Mouse (Mus musculus): ENCODE results near the gene Ube2v1. TPM values are rescaled to one million over a fixed set of nuclear protein-coding genes. Genes with fewer than 3 reads are reported as not detected.
"Not testable (repeated sequence)": the region's sequence is repeated elsewhere in the genome, so short reads cannot be mapped to it uniquely, and the experiment has no call there.

Ube2v1 gene
- polyA plus RNA-seq, 1 experiment from 2014 or later: 250 TPM

GRCm38 (mm10) chr2:167649290-167650032 is 17.6 kb upstream of the Ube2v1 start:
- Histone ChIP-seq H3K9me3 (no peaks in the 10 kb centered on the region), H3K27ac (no peak overlapping the region), H3K4me1 (0 out of 2 replicates have a peak, but pooled peaks cover 5% of the 10 kb centered on the region), H3K4me2 (no peak overlapping the region), H3K27me3 (replicated peaks) (no peaks in the 10 kb centered on the region), H3K4me3 (replicated peaks) (no peak overlapping the region), H3K36me3 (peaks cover 31% of the 10 kb centered on the region), H3K9ac (no peak overlapping the region)
- ATAC-seq (ENCODE audit: insufficient read depth, low FRiP score, low read depth): no peak
- 82% methylated on average over 12 of the region's 12 CpGs for WGBS

GRCm38 (mm10) chr2:167646411-167646810 is 14.5 kb upstream of the Ube2v1 start:
- H3K27ac ChIP-seq: no peak overlapping the region
- H3K27me3 ChIP-seq (replicated peaks): no peaks in the 10 kb centered on the region
- H3K36me3 ChIP-seq: peaks cover 28% of the 10 kb centered on the region
- H3K9ac ChIP-seq: no peak overlapping the region
- WGBS: 62% methylated on average over 4 of the region's 4 CpGs
- H3K4me2 ChIP-seq: no peak overlapping the region
- H3K9me3 ChIP-seq: no peaks in the 10 kb centered on the region
- no peaks in the 10 kb centered on the region for H3K4me1 ChIP-seq
- H3K4me3 ChIP-seq (replicated peaks): no peak overlapping the region
- ATAC-seq (ENCODE audit: insufficient read depth, low FRiP score, low read depth): 0 out of 2 replicates have a peak, but pooled peaks have one; percentile 32

DNA sequence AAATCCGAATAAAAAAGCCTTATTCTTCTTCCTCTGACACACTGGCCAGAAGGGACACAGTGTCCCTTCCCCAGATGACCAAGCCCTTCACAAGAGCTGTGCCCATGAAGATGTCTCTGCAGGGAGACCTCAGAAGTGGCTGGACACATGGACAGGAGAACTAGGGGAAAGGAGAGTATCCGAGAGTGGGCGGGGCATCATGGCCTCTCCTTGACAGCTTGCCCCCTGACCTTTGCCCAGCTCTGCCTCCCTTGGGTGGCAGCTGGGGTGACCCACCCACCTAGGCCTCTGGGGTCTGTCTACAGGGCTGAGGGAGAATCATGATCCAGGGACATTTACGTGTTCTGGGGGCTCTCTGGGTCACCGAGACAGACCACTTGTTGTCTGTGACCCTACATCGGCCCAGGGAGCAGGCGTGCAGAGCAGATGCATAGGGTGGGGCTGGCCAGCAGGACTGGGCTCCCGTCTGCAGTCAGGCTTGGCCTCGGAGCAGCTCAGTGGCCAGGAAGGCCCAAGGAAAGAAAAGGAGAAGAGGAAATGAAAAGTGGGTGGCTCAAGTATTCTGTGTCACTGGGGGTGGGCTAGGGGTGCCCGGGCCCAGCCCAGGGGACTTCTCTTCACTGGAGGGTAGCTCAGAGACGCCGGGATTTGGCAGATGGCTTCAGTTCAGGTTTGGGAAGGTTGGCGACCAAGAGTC is 11.6 kb upstream of the Ube2v1 start:
- not testable (repeated sequence) for H3K9ac ChIP-seq; H3K9me3 ChIP-seq; H3K27me3 ChIP-seq (replicated peaks); H3K4me1 ChIP-seq; H3K27ac ChIP-seq; ATAC-seq (ENCODE audit: insufficient read depth, low FRiP score, low read depth); H3K4me3 ChIP-seq (replicated peaks); H3K4me2 ChIP-seq
- 85% methylated on average over 13 of the region's 13 CpGs for WGBS
- H3K36me3 ChIP-seq: peaks cover 20% of the 10 kb centered on the region

DNA sequence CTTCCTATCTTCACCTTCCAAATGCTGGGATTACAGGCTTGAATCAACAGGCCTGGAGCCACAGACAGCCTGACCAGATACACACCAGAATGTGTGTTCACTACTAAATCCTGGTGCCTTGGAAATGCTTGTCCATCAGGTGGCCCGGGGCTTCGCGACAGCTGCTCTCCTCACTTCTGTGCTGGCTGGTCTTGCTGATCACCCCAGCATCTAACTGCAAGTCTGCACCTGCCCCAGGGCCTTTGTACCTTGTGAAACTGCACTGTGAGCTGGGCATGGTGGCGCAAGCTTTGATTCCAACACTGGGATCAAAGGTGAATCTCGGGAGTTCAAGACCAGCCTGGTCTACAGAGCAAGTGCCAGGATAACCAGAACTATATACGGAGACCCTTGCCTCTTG is 10.3 kb upstream of the Ube2v1 start:
- no peaks in the 10 kb centered on the region for H3K4me1 ChIP-seq
- ATAC-seq (ENCODE audit: insufficient read depth, low FRiP score, low read depth): no peak
- no peak overlapping the region for H3K4me3 ChIP-seq (replicated peaks)
- WGBS: 83% methylated on average over 6 of the region's 6 CpGs
- H3K9ac ChIP-seq: no peak overlapping the region
- no peak overlapping the region for H3K4me2 ChIP-seq
- H3K9me3 ChIP-seq: no peaks in the 10 kb centered on the region
- H3K36me3 ChIP-seq: peaks cover 20% of the 10 kb centered on the region
- no peak overlapping the region for H3K27ac ChIP-seq
- no peaks in the 10 kb centered on the region for H3K27me3 ChIP-seq (replicated peaks)

DNA sequence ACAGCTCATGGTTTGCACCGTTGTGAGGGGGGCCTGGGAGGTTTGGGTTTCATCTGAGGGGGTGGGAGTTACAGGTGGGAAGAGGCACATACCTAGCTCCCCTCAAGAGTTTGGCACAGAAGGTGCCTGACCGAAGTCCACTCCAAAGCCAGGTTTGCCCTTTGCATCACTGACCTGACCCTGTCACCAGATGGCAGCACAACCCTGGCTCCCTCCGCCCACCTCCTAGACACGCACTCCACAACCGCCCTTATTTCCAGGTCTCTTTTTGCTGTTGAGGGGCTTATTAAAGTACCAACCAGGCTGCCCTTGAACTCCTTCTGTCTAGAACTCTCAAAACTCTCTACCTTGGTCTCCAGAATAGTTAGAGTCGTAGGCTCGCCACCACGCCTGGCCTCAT is 9.4 kb upstream of the Ube2v1 start:
- H3K9me3 ChIP-seq: no peaks in the 10 kb centered on the region
- WGBS: 49% methylated on average over 8 of the region's 8 CpGs
- no peak overlapping the region for H3K4me2 ChIP-seq
- no peak overlapping the region for H3K27ac ChIP-seq
- H3K9ac ChIP-seq: no peak overlapping the region
- no peaks in the 10 kb centered on the region for H3K4me1 ChIP-seq
- H3K4me3 ChIP-seq (replicated peaks): no peak overlapping the region
- ATAC-seq (ENCODE audit: insufficient read depth, low FRiP score, low read depth): no peak; the same call in 1 of the 2 replicates
- no peaks in the 10 kb centered on the region for H3K27me3 ChIP-seq (replicated peaks)
- H3K36me3 ChIP-seq: peaks cover 20% of the 10 kb centered on the region

DNA sequence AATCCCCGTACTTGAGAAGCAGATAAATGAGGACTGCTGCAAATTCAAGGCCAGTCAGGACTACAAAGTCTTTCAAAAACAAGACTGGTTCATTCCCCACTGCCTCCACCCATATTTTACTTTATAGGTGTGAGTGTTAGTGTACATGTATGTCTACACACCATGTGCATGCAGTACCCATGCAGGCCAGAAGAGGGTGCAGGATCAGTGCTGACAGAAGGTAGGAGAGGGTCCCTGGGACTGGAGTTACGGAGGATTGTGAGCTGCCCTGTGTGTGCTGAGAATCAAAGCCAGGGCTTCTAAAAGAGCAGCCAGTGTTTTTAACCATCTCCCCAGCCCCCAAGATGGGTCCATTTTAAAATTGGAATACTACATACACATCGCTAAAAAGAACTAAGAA is 8.4 kb upstream of the Ube2v1 start:
- no peaks in the 10 kb centered on the region for H3K9me3 ChIP-seq
- ATAC-seq (ENCODE audit: insufficient read depth, low FRiP score, low read depth): no peak
- H3K27me3 ChIP-seq (replicated peaks): no peaks in the 10 kb centered on the region
- no peak overlapping the region for H3K4me3 ChIP-seq (replicated peaks)
- WGBS: 79% methylated on average over 3 of the region's 3 CpGs
- no peaks in the 10 kb centered on the region for H3K4me1 ChIP-seq
- no peak overlapping the region for H3K9ac ChIP-seq
- H3K27ac ChIP-seq: no peak overlapping the region
- no peak overlapping the region for H3K4me2 ChIP-seq
- H3K36me3 ChIP-seq: peaks cover 11% of the 10 kb centered on the region

DNA sequence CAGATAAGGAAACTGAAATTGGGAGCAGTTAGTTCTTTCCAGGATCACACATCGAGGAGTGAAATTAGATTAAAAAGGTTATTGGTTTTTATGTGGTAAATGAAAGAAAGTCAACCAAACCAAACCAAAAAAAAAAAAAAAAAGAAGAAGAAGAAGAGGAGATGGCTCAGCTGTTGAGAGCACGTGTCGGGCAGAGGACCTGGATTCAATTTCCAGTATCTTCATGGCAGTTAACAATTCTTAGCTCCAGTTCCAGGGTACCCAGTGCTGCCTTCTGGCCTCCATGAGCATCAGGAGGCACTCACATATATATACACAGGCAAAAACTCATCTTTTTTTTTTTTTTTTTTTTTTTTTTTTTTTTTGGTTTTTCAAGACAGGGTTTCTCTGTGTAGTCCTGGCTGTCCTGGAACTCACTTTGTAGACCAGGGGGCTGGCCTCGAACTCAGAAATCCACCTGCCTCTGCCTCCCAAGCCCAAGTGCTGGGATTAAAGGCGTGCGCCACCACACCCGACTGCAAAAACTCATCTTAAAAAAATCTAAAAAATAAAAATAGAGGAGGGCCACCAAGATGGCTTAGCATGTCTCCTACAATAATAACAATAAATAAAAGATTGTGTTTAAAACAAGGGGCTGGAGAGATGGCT is 3.1 kb upstream of the Ube2v1 start:
- 74% methylated on average over 7 of the region's 7 CpGs for WGBS
- Histone ChIP-seq H3K36me3 (no peaks in the 10 kb centered on the region), H3K4me3 (replicated peaks) (peak overlapping the region; percentile 36), H3K9ac (no peak overlapping the region), H3K9me3 (no peaks in the 10 kb centered on the region), H3K27ac (no peak overlapping the region; the same call in 1 of the 2 replicates), H3K27me3 (replicated peaks) (no peaks in the 10 kb centered on the region), H3K4me2 (peak overlapping the region; percentile 59), H3K4me1 (peaks cover 24% of the 10 kb centered on the region)
- ATAC-seq (ENCODE audit: insufficient read depth, low FRiP score, low read depth): no peak

DNA sequence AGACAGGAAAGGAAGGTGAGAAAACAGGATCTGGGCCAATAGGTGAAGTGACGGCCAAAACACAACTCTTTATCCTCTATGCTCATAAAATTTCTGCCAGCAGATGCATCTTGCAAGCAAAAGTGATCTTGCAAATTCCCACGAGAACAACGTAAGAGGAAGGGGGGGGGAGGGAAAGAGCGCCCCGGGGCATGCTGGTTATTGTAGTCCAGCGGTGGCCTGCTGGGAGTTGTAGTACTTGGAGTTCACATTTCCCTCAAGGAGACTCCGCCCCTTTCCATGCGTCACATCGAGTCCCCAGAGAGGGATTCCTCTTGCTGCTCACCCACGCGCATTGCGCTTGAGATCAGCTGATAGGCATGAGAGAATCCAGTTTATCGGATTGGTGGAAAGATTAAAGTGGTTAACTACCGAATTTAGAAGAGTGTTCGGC is 2.5 kb upstream of the Ube2v1 start:
- WGBS: 0% methylated on average over 15 of the region's 15 CpGs
- H3K9ac ChIP-seq: no peak overlapping the region
- peak overlapping the region; percentile 81 for H3K27ac ChIP-seq
- ATAC-seq (ENCODE audit: insufficient read depth, low FRiP score, low read depth): peak; percentile 80
- no peaks in the 10 kb centered on the region for H3K27me3 ChIP-seq (replicated peaks)
- no peaks in the 10 kb centered on the region for H3K9me3 ChIP-seq
- H3K4me3 ChIP-seq (replicated peaks): peak overlapping the region; percentile 36
- H3K4me1 ChIP-seq: peaks cover 31% of the 10 kb centered on the region
- peak overlapping the region; percentile 59 for H3K4me2 ChIP-seq
- H3K36me3 ChIP-seq: no peaks in the 10 kb centered on the region

DNA sequence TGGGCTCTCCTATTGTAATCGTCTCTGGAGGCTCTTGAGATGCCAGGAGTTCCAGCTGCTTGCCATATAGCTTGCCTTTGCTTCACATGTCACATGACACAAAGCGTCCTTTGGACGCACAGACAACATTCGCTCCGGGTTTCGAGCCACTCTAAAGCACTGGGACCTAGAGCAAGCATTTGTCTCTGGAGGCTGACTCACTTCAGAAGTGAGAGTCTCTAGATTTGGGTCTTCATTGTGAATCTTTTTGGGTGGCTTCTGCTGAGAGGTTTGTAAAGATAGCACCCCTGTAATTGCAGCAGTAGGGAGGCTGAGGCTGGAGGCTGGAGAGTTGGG is 1.6 kb upstream of the Ube2v1 start:
- Histone ChIP-seq H3K4me2 (no peak overlapping the region), H3K4me3 (replicated peaks) (no peak overlapping the region), H3K27ac (peak overlapping the region; percentile 81; the same call in 1 of the 2 replicates), H3K9ac (no peak overlapping the region), H3K9me3 (no peaks in the 10 kb centered on the region), H3K36me3 (no peaks in the 10 kb centered on the region), H3K4me1 (peaks cover 39% of the 10 kb centered on the region), H3K27me3 (replicated peaks) (no peaks in the 10 kb centered on the region)
- ATAC-seq (ENCODE audit: insufficient read depth, low FRiP score, low read depth): no peak
- WGBS: 86% methylated on average over 6 of the region's 6 CpGs

DNA sequence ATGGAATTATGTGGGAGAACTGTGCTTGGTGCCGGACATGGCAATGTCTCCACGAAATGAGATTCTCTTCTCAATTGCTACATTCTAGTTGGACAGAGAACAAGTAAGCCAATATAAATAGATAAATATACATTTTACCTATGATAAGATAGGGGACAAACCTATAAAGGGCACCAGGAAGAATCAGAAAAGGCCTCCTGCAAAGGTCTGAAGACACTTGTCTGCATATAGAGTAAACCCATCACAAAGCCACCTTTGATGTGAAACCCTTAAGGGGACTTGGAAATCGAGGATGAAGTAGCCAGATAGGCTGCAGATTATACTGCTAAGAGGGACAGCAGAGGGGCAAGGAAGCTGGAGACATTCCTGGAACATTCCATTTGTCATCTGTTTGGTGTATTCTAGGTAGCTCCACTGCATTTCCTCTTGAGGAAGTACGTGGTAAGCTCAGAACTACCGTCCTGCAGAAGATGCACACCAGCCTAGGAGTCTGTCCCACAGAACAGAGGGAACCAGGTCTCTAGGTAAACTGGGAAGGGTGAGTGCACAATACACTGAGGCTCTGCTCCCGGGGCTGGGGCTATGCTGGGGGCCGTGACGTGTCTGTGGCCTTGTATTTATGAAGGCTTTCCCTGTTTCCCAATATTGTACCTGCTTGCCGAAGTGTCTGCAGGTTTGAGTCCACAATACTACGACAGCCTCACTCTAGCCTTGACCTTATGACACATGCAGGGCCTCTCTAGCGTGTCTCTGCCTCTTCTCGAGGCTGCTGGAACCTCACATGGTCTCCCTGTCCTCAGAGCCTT is 1.0 kb upstream of the Ube2v1 start:
- peaks cover 45% of the 10 kb centered on the region for H3K4me1 ChIP-seq
- no peaks in the 10 kb centered on the region for H3K9me3 ChIP-seq
- H3K27me3 ChIP-seq (replicated peaks): no peaks in the 10 kb centered on the region
- H3K4me3 ChIP-seq (replicated peaks): peak overlapping the region; percentile 76
- peak overlapping the region; percentile 89 for H3K27ac ChIP-seq
- no peaks in the 10 kb centered on the region for H3K36me3 ChIP-seq
- H3K9ac ChIP-seq: no peak overlapping the region
- ATAC-seq (ENCODE audit: insufficient read depth, low FRiP score, low read depth): no peak
- H3K4me2 ChIP-seq: peak overlapping the region; percentile 58; the same call in 1 of the 2 replicates
- 68% methylated on average over 12 of the region's 12 CpGs for WGBS

DNA sequence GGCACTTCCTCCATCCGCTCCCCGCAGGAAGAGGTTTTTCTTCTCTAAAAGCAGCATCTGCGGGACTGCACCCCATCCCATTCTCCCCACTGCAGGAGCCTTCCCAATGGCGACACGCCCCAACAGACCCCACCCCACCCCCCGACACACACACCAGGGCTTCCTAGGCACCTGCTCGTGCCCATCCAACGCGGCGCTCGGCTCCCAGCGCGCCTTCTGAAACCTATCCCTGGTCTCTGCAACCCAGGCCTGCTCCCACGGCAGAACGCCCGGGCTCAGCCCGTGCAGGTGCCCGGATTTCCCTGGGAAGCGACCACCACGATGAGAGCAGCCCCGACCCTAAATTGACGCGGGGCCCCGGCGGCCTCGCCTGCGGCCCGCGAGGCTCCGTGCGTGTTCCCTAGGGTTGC is 709 bp downstream of the Ube2v1 start:
- no peak for ATAC-seq (ENCODE audit: insufficient read depth, low FRiP score, low read depth)
- peak overlapping the region; percentile 76 for H3K9ac ChIP-seq
- H3K36me3 ChIP-seq: peaks cover 8% of the 10 kb centered on the region
- H3K4me1 ChIP-seq: peaks cover 56% of the 10 kb centered on the region
- WGBS: 1% methylated on average over 31 of the region's 31 CpGs
- no peaks in the 10 kb centered on the region for H3K9me3 ChIP-seq
- H3K27me3 ChIP-seq (replicated peaks): no peaks in the 10 kb centered on the region
- H3K27ac ChIP-seq: peak overlapping the region; percentile 85
- peak overlapping the region; percentile 82 for H3K4me2 ChIP-seq
- H3K4me3 ChIP-seq (replicated peaks): peak overlapping the region; percentile 76

All from stomach, embryonic 15.5 days (tissue).